Mouse (Mus musculus) v-Abl transformed pro-B cells (cell line): Measurements from ENCODE around the gene Tmem100.

ENCODE experiments used
- in situ Hi-C, 2 experiments: fragments of 400-800 bp; cut with MboI; formaldehyde crosslinking; loops; one replicate each; pipeline ENCODE4 v1.15.1; 2025; ENCODE audit not compliant: unreplicated experiment in 2 of 2

The Tmem100 gene

GRCm38 (mm10) chr11:90006111-90006510 lies 24.0 kb upstream of the Tmem100 start:
- in situ Hi-C loops: loop anchor here in 1 of 2 experiments (10.0 kb wide), 1 partner anchor 249 kb away; no protein-coding TSS in a partner anchor

DNA sequence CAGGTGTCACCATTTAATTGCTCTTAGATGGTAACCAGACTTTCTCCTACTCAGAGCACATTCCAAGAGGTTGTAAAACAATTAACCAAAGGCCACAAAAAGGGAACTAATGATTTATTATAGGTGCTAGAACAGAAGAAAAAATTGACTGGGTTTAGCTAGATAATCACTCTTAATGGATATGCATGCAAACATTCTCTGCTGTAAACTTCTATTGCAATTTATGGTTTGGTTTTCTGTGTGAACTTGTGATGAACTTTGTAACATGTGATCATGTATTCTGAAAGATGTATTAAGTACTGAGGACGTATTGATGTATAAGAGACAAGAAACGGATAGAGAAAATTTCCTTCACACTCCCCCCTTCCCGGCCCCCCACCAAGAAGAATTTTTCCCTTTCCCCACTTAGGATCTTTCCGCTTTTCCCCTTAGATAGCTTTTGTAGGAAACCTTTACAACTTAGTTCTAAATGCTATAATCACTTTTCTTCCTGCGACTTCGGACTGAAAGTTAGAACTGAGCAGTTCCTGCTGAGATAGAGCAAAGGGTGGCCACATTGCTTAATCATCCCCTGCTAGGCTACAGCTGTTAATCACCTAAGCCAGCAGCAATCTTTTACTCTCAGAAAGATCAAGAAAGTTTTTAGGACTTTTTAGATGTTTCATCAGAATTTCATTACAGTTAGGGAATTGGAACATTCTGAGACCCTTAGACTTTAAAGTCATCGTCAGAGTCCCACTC lies 22.2 kb upstream of the Tmem100 start:
- in situ Hi-C loops: loop anchor here in 1 of 2 experiments (10.0 kb wide), 1 partner anchor 247 kb away; no protein-coding TSS in a partner anchor

GRCm38 (mm10) chr11:90013657-90014056 lies 16.5 kb upstream of the Tmem100 start:
- in situ Hi-C loops: no loop called here

DNA sequence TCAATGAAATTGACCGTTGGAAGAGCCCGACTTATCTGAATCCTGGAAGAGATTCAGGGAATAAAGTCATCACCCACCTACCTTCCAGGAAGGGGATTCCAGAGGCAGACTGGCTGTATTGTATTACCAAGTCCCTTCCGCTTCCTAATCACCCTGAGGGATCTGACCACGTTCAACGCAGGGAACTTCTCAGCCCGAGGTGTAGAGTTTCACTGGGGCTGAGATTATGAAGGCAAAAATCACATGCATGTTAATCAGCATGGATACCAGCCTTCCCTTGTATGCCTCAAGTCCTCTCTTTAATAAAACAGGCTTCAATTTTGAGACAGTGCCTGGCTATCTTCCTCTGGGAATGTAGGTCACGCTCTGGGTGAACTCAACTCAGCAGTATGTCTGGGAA lies 14.9 kb upstream of the Tmem100 start:
- in situ Hi-C loops: no loop called here

DNA sequence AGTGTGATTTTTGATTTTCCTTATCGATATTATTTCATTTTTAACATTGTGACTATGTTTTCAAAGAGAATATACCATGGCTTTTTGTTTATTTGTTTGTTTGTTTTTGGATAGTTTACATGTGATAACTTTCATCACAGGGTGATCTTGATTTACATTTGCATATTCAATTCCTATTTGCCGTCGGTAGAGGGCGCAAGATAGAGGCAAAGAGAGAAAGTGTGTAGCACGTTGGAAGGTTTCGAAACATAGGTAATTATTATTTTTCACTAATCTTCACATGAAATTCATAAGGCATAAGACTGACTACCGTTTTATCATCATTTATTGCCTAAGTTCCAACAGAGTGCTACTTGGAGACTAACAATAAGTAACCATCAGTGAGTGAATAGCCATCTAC lies 11.0 kb upstream of the Tmem100 start:
- in situ Hi-C loops: no loop called here

DNA sequence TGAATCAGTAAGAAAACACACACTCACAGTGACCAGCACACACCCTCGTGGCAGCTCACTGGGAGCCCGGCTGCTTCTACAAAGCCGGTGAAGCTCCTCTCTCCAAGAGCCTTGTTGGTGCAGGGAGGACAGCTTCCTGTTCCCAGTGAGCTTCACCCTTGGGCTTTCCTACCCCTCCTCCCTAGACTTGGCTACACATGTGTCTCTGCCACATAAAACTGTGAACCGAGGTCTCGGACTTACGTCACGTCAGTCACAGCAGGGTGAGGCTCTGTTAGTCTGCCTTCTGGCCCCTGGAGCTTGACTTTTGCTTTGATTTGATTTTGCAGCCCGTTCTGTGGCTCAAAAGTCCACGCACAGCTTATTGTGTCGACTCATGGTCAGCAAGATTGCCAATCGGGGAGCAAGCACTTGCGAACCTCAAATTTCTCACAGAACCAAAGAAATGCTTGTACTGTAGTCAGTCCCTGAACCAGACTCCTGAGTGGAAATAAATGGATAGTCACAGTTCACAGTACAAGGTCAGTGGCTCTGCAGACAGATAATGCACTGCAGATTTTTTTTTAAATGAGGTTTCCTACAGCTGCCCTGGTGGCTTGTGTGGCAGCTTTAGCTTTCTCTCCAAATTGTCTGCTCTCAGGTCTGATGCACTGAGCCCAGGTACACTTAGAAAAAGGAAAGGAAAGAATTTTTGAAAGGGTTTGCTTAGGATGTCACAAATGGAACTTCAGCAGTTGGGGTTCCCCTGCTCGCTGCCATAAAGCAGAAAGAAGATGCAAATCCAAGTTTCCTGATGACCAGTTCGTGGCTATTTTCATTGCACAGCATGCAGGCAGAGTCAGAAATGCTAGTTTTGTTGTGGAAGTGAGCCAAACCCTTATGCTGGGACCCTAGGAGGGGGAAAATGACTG lies 4.0 kb upstream of the Tmem100 start:
- in situ Hi-C loops: no loop called here

- in situ Hi-C loops: no loop called here
Measured at GRCm38 (mm10) chr11:90026802-90027174, 3.4 kb upstream of the Tmem100 start.

DNA sequence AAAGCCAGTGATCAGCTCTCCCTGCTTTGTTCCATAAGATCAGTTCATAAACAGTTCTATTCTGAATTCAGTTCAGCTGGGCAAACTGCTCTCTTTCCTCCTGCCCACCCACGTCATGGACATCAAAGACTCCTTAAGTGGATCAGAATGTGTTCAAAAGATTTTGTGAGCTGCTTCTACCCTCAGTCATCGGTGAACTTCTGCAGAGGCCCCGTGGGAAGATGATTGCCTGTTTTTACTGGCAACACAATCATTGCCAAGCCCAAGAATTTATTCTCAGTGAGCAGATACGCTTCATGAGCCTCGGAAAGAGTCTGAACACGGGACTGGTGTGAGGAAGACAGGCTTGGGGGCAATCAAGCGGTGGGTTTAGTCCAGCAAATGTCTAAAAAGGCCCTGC lies 2.9 kb upstream of the Tmem100 start:
- in situ Hi-C loops: no loop called here

- in situ Hi-C loops: no loop called here
Measured at GRCm38 (mm10) chr11:90028746-90029145, 1.4 kb upstream of the Tmem100 start.

DNA sequence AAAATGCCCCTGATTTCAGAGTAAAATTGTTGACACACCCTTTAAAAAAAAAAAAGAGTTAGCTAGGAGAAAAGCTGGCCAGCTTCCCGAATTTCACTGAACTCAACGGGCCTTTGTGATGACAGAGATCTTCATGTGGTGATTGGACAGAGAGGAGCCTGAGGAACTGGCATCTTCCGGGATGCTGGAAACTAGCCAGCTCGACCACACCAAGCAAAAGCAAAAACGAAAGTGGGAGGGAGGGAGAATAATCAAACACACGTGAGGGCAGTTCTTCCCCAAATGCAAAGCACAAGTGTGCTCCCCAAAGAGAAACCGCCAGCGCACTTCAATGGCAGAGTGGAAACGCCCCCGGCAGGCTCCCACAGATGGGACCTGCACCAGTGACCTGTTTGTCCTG lies 794 bp upstream of the Tmem100 start:
- in situ Hi-C loops: no loop called here

DNA sequence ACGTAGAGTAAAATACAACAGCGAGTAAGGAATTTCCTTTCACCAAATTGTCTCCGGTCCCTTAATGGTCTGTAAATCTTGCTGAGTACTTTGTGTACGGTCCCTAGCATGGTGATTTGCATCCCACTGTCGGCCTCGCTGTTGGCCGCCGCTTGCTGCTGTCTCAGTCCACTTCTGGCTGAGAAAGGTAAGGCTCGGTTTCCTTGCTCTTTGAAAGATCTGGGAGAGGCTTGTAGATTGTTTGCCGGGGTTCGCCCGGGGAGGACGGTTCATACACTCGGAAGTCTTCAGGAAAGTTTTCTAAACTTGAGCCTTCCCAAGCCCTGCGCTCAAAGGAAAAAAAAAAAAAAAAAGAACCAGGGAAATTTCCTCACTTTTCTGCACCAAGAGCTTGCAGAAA lies 409 bp downstream of the Tmem100 start:
- in situ Hi-C loops: no loop called here

GRCm38 (mm10) chr11:90031076-90031475 lies 928 bp downstream of the Tmem100 start:
- in situ Hi-C loops: no loop called here

GRCm38 (mm10) chr11:90032807-90033206 lies 2.7 kb downstream of the Tmem100 start:
- in situ Hi-C loops: no loop called here

DNA sequence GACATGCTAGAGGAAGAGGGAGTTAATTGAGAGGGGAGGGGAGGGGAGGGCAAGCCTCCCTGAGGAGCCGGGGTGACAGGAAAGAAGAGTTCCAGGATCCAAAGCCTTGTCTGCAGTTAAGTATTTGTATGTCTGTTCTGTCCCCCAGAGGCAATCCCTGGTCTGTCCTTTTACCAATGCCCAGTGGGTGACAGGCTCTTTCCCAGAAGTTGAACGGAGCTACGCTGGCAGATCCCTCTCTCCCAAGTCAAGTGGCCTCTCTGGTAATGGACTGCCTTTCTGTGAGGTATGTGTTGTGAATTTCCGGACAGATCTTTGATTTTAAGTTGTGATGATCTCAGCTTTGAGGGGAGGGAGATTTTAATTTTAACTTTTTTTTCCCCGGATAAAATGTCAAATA lies 3.3 kb downstream of the Tmem100 start:
- in situ Hi-C loops: no loop called here

GRCm38 (mm10) chr11:90034646-90035045 lies 4.5 kb downstream of the Tmem100 start:
- in situ Hi-C loops: no loop called here

DNA sequence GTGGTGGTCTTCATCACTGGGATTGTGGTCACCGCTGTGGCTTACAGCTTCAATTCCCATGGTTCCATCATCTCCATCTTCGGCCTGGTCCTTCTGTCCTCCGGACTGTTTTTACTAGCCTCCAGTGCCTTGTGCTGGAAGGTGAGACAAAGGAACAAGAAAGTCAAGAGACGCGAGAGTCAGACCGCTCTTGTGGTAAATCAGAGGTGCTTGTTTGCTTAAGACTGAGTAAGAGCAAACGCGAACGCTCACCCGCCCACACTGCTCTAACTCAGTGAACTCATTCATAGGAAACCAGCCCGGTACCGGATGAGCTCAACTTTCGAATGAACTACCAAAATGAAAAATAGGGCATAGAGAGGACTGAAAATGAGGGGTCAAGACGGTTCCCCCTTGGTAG lies 5.4 kb downstream of the Tmem100 start:
- in situ Hi-C loops: no loop called here

DNA sequence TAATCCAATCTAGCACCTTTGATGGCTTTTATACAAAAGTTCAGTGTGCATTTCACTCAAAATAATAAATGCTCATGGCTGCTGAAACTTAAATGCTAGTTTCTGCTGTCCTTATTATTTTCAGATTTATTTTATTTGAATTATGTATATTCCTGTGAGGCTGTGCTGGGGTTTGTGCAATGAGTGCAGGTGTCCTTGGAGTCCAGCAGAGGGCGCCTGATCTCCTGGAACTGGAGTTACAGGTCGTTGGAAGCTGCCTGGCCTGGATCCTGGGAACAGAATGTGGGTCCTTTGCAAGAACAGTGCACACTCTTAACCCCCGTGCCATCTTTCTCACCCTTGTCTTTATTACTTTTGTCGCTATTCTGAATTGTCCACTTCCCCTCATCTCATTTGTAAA lies 6.3 kb downstream of the Tmem100 start:
- in situ Hi-C loops: no loop called here

- in situ Hi-C loops: no loop called here
Measured at GRCm38 (mm10) chr11:90038022-90038421, 7.9 kb downstream of the Tmem100 start.

GRCm38 (mm10) chr11:90044459-90044858 lies 14.3 kb downstream of the Tmem100 start:
- in situ Hi-C loops: no loop called here

DNA sequence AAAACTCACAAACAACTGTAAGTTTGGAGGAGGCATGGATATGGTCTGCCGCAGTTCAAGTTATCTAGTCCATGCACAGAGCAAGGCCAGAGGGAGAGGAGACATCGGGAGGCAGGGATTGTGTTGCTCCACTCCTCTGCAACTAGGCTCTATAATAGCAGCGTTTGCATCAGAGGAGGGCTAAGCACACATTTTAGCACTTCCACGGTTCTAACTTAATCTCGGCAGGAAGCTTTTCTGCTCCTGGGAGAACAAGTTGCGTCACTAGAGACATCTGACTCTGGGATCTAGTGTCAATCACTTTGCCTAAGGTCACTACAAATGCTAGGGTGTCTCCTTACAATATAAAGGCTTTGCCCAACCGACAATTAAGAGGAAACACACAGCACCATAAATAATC lies 16.1 kb downstream of the Tmem100 start:
- in situ Hi-C loops: no loop called here

- in situ Hi-C loops: no loop called here
Measured at GRCm38 (mm10) chr11:90047271-90047670, 17.1 kb downstream of the Tmem100 start.

DNA sequence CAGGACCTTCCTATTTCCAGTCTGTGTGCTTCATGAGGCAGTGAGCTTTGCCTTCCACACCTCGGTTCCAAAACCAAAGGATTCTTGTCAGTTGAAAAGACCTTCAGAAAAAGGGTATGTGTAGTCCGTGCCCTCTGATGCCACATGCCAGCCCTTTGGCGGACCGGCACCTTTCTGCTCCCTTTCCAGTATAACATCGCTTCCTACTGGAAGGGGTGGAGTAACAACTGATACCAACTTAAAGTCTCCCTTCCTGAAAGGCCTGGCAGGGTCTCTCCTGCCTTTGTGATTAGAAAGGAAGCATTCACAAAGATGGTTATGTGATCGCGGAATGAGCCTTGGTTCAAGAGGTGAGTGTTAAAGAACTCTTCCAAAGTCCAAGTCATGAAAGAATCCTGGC lies 19.9 kb downstream of the Tmem100 start:
- in situ Hi-C loops: no loop called here
